8 mouse cellular contexts compared by ENCODE assay signal in the genomic region with DNA sequence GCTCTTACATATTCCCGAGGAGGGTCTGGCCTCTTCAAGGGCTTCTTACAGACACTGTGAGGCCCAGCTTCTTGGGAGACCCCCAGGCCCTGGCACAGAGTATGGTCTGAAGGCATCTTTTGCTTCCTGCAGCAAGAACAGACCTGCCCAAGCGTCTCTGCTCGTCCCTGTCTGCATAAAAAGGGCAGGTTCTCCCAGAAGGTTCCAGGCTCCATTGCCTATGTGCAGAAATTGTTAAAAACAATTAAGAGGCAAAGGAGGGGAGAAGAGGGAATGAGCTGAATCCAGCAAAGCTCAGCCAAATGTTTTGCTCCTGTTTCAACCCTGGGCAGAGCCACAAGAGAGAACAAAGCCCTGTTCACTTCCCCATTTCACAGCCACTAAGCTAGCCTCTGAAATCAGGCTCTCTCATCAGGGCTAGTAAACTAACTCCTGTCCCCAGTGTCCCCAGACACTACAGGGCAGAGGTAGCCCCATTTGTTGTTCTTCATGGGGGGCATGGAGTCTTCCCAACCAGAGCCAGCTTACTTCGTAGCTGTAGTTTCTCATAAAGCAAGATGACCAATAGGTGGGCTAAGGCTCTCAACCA. TPM values are rescaled to one million over a fixed set of nuclear protein-coding genes. Genes with fewer than 3 reads are reported as not detected.
DNase-seq lines count a peak whose midpoint lies in the region; ATAC-seq and TF ChIP-seq lines count a peak whose summit lies in the region.

No protein-coding gene starts in this region.

- peaks cover 32% of the 10 kb centered on the region for H3K4me1 ChIP-seq in kidney, postnatal 0 days (replicated peaks; ENCODE audit: insufficient read depth, low read length)
- H3K4me1 ChIP-seq in embryonic facial prominence, embryonic 11.5 days (ENCODE audit: control insufficient read depth, insufficient read depth, low read length): no peaks in the 10 kb centered on the region
- peaks cover 22% of the 10 kb centered on the region for H3K4me1 ChIP-seq in hindbrain, embryonic 12.5 days
- H3K4me1 ChIP-seq in midbrain, embryonic 13.5 days (replicated peaks): peaks cover 20% of the 10 kb centered on the region

- no peak for DNase-seq in kidney, postnatal 0 days (ENCODE audit: low spot score)
- DNase-seq in kidney, postnatal 36 days: no peak
- no peak for DNase-seq in embryonic facial prominence, embryonic 11.5 days (ENCODE audit: low spot score)
- no peak for DNase-seq in MN1 (ENCODE audit: low spot score)
- DNase-seq in adrenal gland, postnatal 4 days (ENCODE audit: low spot score in 2 of 2): no peak
- no peak for DNase-seq in retina, embryonic 14.5 days (ENCODE audit: low spot score)

- peak overlapping the region; percentile 78 for H3K27ac ChIP-seq in kidney, postnatal 0 days
- peak overlapping the region; percentile 8 for H3K27ac ChIP-seq in embryonic facial prominence, embryonic 11.5 days (replicated peaks; ENCODE audit: low read depth, low read length)
- peak overlapping the region; percentile 48 for H3K27ac ChIP-seq in hindbrain, embryonic 12.5 days
- peak overlapping the region; percentile 45; the same call in 1 of the 2 replicates for H3K27ac ChIP-seq in midbrain, embryonic 13.5 days

- no peaks in the 10 kb centered on the region for H3K9me3 ChIP-seq in kidney, postnatal 0 days (replicated peaks; ENCODE audit: low read length)
- H3K9me3 ChIP-seq in embryonic facial prominence, embryonic 11.5 days (replicated peaks; ENCODE audit: control insufficient read depth, low read length): no peaks in the 10 kb centered on the region
- H3K9me3 ChIP-seq in hindbrain, embryonic 12.5 days (replicated peaks): no peaks in the 10 kb centered on the region
- no peaks in the 10 kb centered on the region for H3K9me3 ChIP-seq in midbrain, embryonic 13.5 days

- H3K27me3 ChIP-seq in kidney, postnatal 0 days (ENCODE audit: insufficient read depth, low read length): no peaks in the 10 kb centered on the region
- no peaks in the 10 kb centered on the region for H3K27me3 ChIP-seq in embryonic facial prominence, embryonic 11.5 days (ENCODE audit: control insufficient read depth, insufficient read depth, low read length)
- H3K27me3 ChIP-seq in hindbrain, embryonic 12.5 days: no peaks in the 10 kb centered on the region
- H3K27me3 ChIP-seq in midbrain, embryonic 13.5 days: no peaks in the 10 kb centered on the region

- no peaks in the 10 kb centered on the region for H3K36me3 ChIP-seq in kidney, postnatal 0 days (ENCODE audit: insufficient read depth, low read length)
- H3K36me3 ChIP-seq in embryonic facial prominence, embryonic 11.5 days (replicated peaks; ENCODE audit: control insufficient read depth, insufficient read depth, low read depth, low read length): no peaks in the 10 kb centered on the region
- no peaks in the 10 kb centered on the region for H3K36me3 ChIP-seq in hindbrain, embryonic 12.5 days
- H3K36me3 ChIP-seq in midbrain, embryonic 13.5 days: no peaks in the 10 kb centered on the region

- 59% methylated on average over 4 of the region's 4 CpGs for WGBS in kidney, postnatal 0 days
- 65% methylated on average over 4 of the region's 4 CpGs for WGBS in embryonic facial prominence, embryonic 11.5 days
- WGBS in hindbrain, embryonic 12.5 days: 72% methylated on average over 4 of the region's 4 CpGs
- 70% methylated on average over 4 of the region's 4 CpGs for WGBS in midbrain, embryonic 13.5 days

- no peak for ATAC-seq in kidney, postnatal 0 days (replicated peaks; ENCODE audit: low FRiP score, low read depth)
- ATAC-seq in embryonic facial prominence, embryonic 11.5 days (replicated peaks; ENCODE audit: insufficient number of reproducible peaks, low FRiP score, low TSS enrichment, low read depth): no peak
- ATAC-seq in hindbrain, embryonic 12.5 days (ENCODE audit: low FRiP score): no peak
- ATAC-seq in midbrain, embryonic 13.5 days: no peak

- H3K9ac ChIP-seq in kidney, postnatal 0 days (ENCODE audit: low read depth, low read length): no peak overlapping the region
- H3K9ac ChIP-seq in embryonic facial prominence, embryonic 11.5 days (replicated peaks; ENCODE audit: low read length): no peak overlapping the region
- H3K9ac ChIP-seq in hindbrain, embryonic 12.5 days: no peak overlapping the region
- H3K9ac ChIP-seq in midbrain, embryonic 13.5 days (replicated peaks): no peak overlapping the region

- H3K4me3 ChIP-seq in kidney, postnatal 0 days (replicated peaks; ENCODE audit: low read depth, low read length): no peak overlapping the region
- no peak overlapping the region for H3K4me3 ChIP-seq in embryonic facial prominence, embryonic 11.5 days (ENCODE audit: low read depth, low read length)
- no peak overlapping the region for H3K4me3 ChIP-seq in hindbrain, embryonic 12.5 days
- no peak overlapping the region for H3K4me3 ChIP-seq in midbrain, embryonic 13.5 days (replicated peaks)

- TF ChIP-seq CTCF in kidney, postnatal 0 days (IDR thresholded peaks at IDR 0.05; ENCODE audit: low read depth): no peak

- peak overlapping the region; percentile 50 for H3K4me2 ChIP-seq in kidney, postnatal 0 days (ENCODE audit: low read length)
- no peak overlapping the region for H3K4me2 ChIP-seq in embryonic facial prominence, embryonic 11.5 days (ENCODE audit: low read depth, low read length)
- H3K4me2 ChIP-seq in hindbrain, embryonic 12.5 days (replicated peaks): peak overlapping the region; percentile 7; the same call in 1 of the 2 replicates
- no peak overlapping the region for H3K4me2 ChIP-seq in midbrain, embryonic 13.5 days (replicated peaks)

RNA-seq across cellular contexts. Expression of a gene that starts 44.4 kb away (rescaled TPM):
- polyA plus RNA-seq in kidney, postnatal 0 days (2015; fragmentation: Nextera tagmentation; extraction: Ambion mirVana): 20.8 and 21.5 TPM in 2 replicates
- 29.9 and 34.7 TPM in 2 replicates for polyA plus RNA-seq in embryonic facial prominence, embryonic 11.5 days (2014; fragmentation: Nextera tagmentation; extraction: Ambion mirVana)
- polyA plus RNA-seq in hindbrain, embryonic 12.5 days (2016; fragmentation: Nextera tagmentation; extraction: Ambion mirVana): 22.1 and 23.0 TPM in 2 replicates
- 20.2 and 25.8 TPM in 2 replicates for polyA plus RNA-seq in midbrain, embryonic 13.5 days (2015; fragmentation: Nextera tagmentation; extraction: Ambion mirVana)
- 10 to 100 TPM; 12.4 to 14.2 TPM for total RNA-seq in adrenal gland, postnatal 4 days (2021)

Comparison
In these comparisons a context has a peak if more than half of its experiments do, and no peak if none do; other contexts are left out.
1. H3K27ac ChIP-seq: peak in every context shown above with its lines; median percentile 78 in kidney, postnatal 0 days; 48 in hindbrain, embryonic 12.5 days; 45 in midbrain, embryonic 13.5 days; 8 in embryonic facial prominence, embryonic 11.5 days.
2. H3K4me2 ChIP-seq: peak in kidney, postnatal 0 days (single experiment) and hindbrain, embryonic 12.5 days (single experiment); none in embryonic facial prominence, embryonic 11.5 days (single experiment) and midbrain, embryonic 13.5 days (single experiment).